Mouse (Mus musculus): ENCODE data around the gene Col25a1.

GRCm38 (mm10) chr3:130218232-130218728 is 87.0 kb downstream of the Col25a1 start:
- TF ChIP-seq MYOG (IDR thresholded peaks at IDR 0.05; ENCODE audit: control insufficient read depth in 1 of 3, insufficient read depth in 1 of 3, insufficient read length in 2 of 3, low read depth in 2 of 3) (peak in 1 of 3 experiments; percentile 29), POLR2A (IDR thresholded peaks at IDR 0.05; ENCODE audit: insufficient read length, low read depth) (no peak), USF1 (IDR thresholded peaks at IDR 0.05; ENCODE audit: low read depth) (no peak), E2F4 (IDR thresholded peaks at IDR 0.05; ENCODE audit: insufficient read depth) (no peak), SRF (IDR thresholded peaks at IDR 0.05; ENCODE audit: control insufficient read depth, insufficient read length, low read depth) (no peak)
